Mouse (Mus musculus) neural tube, embryonic 12.5 days (tissue): ENCODE data around the gene Amd1. TPM values are rescaled to one million over a fixed set of nuclear protein-coding genes. Genes with fewer than 3 reads are reported as not detected.

Experiments
- polyA plus RNA-seq: library from polyadenylated mRNA; unstranded; fragments of >200 nt; fragmentation: Nextera tagmentation; extraction: Ambion mirVana; gene quantifications from 2 replicates; pipeline ENCODE4 v1.2.1, GENCODE M21; 2016

Gene Amd1
- polyA plus RNA-seq, 1 experiment from 2014 or later = 52.4 TPM

Other genes with a start within 250 kb of the Amd1 start
- gene Slc16a10, start 159.9 kb downstream of the Amd1 start, polyA plus RNA-seq = 4.5 and 5.0 TPM in 2 replicates
- gene Rpf2, start 55.1 kb downstream of the Amd1 start, polyA plus RNA-seq = 70.2 and 85.2 TPM in 2 replicates
- gene Gtf3c6, start 44.1 kb downstream of the Amd1 start, polyA plus RNA-seq = 120 and 139 TPM in 2 replicates
- gene Cdk19, start 37.4 kb upstream of the Amd1 start, polyA plus RNA-seq = 11.9 and 12.9 TPM in 2 replicates